Mouse (Mus musculus) left cerebral cortex, postnatal 25 days (tissue): ENCODE measurements around the gene Pitpnc1. TPM values are rescaled to one million over a fixed set of nuclear protein-coding genes. Genes with fewer than 3 reads are reported as not detected.
A peak's percentile ranks its signal among the peaks of the same experiment; 100 is the strongest.

ENCODE experiments used
- DNase-seq, 2 experiments: peaks; one replicate each; pipeline ENCODE4 v3.0.0; 2022; ENCODE audit warnings: low spot score in 2 of 2, mixed read lengths in 1 of 2
- intact Hi-C: fragments of 180-260 bp; cut with DNase I; formaldehyde crosslinking; loops from one replicate; pipeline ENCODE4 v1.15.1; 2025
- total RNA-seq, 2 experiments: library from RNA; stranded (reverse); gene quantifications; 2 replicates each; pipeline ENCODE4 v1.2.3; 2021

Pitpnc1 gene
- total RNA-seq, 2 experiments from 2014 or later = 50.8 to 51.2 TPM

- no peak for DNase-seq
These were observed 246.8 kb downstream of the Pitpnc1 start for GRCm38 (mm10) chr11:107223667-107224214.

GRCm38 (mm10) chr11:107223169-107223561 lies 247.3 kb downstream of the Pitpnc1 start:
- intact Hi-C loops = no loop called here

More at GRCm38 (mm10) chr11:107223667-107224214, 246.8 kb downstream of the Pitpnc1 start:
- intact Hi-C loops = no loop called here

GRCm38 (mm10) chr11:107222531-107223168 lies 247.8 kb downstream of the Pitpnc1 start:
- intact Hi-C loops = no loop called here
- no peak for DNase-seq

More at GRCm38 (mm10) chr11:107223169-107223561, 247.3 kb downstream of the Pitpnc1 start:
- DNase-seq = no peak

- DNase-seq = no peak
- intact Hi-C loops = no loop called here
These were observed 255.4 kb downstream of the Pitpnc1 start for GRCm38 (mm10) chr11:107215111-107215510.

- DNase-seq = peak in 1 of 2 experiments; percentile 29
- intact Hi-C loops = loop anchor here (1.0 kb wide), 1 partner anchor 260 kb away; no protein-coding TSS in a partner anchor
These were observed 256.8 kb downstream of the Pitpnc1 start for GRCm38 (mm10) chr11:107213745-107214144.

- DNase-seq = no peak
- intact Hi-C loops = no loop called here
These were observed 260.7 kb downstream of the Pitpnc1 start for GRCm38 (mm10) chr11:107209818-107210217.

GRCm38 (mm10) chr11:107201773-107202172 lies 268.7 kb downstream of the Pitpnc1 start:
- intact Hi-C loops = no loop called here
- no peak for DNase-seq

DNA sequence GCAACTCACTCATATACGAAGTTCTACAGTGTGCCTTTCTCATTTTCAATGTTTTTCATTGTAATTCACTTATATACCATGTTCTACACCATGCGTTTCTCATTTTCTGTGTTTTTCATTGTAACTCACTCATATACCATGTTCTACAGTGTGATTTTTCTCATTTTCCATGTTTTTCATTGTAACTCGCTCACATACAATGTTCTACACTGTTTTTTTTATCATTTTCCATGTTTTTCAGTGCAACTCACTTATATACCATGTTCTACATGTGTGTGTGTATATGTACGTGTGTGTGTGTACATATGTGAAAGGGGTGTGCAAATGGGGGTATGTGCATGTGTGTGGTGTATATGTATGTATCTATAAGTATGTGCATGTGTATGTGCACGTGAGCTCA lies 271.2 kb downstream of the Pitpnc1 start:
- intact Hi-C loops = no loop called here
- no peak for DNase-seq

GRCm38 (mm10) chr11:107195334-107195733 lies 275.2 kb downstream of the Pitpnc1 start:
- intact Hi-C loops = no loop called here
- no peak for DNase-seq

GRCm38 (mm10) chr11:107190376-107190775 lies 280.1 kb downstream of the Pitpnc1 start:
- no peak for DNase-seq
- intact Hi-C loops = no loop called here

DNA sequence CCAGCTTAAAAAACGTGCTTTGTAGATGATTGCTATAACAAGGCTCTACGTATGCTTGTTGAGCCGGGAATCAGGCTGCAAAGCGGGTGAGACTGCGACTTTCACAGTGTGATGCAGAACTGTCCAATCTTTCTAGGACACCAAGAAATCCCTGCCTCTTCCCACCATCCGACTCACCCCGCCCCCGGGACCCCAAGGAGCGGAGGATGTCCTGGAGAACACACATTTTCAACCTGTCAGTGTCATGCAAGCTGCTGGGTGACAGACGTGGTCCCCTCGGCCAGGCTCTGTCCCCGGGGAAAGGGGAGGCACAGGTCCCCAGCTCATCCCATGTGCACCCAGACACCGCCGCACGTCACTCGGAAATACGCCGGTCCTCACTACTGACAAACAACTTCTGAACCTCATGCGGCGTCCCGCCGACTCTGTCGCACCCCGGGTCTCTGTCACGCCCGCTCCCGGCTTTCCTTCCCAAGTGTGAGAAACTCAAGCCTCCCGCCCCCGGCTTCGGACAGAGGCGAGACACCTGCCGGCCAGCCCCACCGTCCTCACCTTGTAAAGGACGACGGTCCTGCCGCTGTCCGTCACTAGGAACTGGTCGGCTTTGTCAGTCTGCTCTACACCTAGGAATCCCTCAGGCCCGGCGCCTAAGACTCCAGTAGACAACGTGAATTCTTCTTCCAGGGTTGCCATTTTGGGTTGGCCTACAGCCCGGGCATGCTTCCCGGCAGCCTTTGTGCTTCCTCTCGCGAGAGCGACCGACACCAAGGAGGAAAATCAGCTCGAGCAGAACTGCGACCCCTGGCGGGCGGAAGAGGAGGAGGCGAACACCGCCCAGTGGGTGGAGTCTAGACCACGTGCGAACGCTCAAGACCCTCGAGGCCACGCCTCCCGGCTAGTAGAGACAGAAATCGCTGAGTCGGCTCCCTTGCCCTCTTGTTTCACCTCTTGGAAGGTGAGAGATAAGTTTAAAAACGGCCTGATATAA lies 281.6 kb downstream of the Pitpnc1 start, which contains the start of gene Nol11:
Gene Nol11, minus strand, starts transcription at position 817 of the 988 bp plus-strand sequence.
- peak; percentile 98 to 99 for DNase-seq
- intact Hi-C loops = loop anchor here (2.0 kb wide), 1 partner anchor 280 kb away; no protein-coding TSS in a partner anchor

DNA sequence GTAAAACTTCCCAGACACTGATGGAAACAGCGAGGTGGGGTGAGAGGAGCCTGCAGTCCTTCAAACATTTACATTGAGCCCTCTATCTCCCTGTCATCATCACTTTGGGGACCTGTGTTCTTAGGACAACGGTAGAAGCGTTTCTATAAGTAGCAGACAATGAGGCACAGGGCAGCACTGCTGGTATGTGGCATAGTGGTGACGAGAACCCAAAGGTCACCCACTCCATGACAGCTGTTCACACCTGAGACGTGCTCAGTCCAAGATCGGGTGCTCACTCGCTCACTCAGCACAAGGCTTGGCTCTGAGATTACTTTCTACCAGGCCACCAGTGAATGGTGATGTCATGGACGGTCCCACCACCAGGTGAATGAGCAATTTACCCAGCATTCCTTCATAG lies 286.7 kb downstream of the Pitpnc1 start:
- intact Hi-C loops = no loop called here
- DNase-seq = no peak

DNA sequence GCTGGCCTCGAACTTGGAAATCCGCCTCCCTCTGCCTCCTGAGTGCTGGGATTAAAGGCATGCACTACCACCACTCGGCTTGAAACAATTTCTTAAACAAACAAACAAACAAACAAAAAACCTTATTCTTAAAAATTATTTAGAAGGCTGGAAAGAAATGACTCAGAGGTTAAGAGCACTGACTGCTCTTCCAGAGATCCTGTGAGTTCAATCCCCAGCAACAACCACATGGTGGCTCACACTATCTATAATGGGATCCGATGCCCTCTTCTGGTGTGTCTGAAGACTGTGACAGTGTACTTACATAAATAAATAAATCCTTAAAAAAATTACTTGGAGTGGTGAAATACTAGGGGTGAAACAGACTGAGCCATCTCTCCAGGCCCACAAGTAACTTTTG lies 309.3 kb downstream of the Pitpnc1 start:
- intact Hi-C loops = no loop called here

DNA sequence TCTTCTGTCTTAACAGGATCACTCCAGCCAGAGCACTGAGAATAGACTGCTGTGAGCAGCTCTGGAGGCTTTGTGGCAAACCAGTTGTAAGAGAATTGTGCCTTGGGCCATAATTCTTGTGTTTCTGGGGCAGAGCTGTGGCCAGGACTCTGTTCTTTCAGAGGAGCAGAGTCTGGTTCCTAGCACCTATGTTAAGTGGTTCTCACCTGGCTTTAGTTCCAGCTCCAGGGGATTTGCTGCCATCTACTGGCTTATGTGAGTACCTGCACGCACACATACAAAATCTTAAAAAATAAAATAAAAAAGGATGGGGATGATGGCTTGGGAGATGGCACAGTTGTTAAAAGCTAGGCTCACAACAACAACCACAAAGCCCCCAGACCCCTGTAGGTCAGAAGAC lies 311.5 kb downstream of the Pitpnc1 start:
- intact Hi-C loops = no loop called here
- no peak for DNase-seq

More for the DNA sequence above, 309.3 kb downstream of the Pitpnc1 start:
- no peak for DNase-seq

Other genes starting within 250 kb of the Pitpnc1 start
- gene Psmd12, start 8.8 kb upstream of the Pitpnc1 start, total RNA-seq = 10 to 100 TPM; 69.2 to 73.1 TPM
- 10 to 100 TPM; 46.0 to 47.7 TPM for gene Helz, start 77.2 kb upstream of the Pitpnc1 start, total RNA-seq
- gene Cacng1, start 245.8 kb upstream of the Pitpnc1 start, total RNA-seq = not detected